18 mouse cellular contexts compared by ENCODE assay signal in genomic region chr10:80312586-80313504, GRCm38 (mm10). TPM values are rescaled to one million over a fixed set of nuclear protein-coding genes. Genes with fewer than 3 reads are reported as not detected.
DNase-seq lines count a peak whose midpoint lies in the region; ATAC-seq and TF ChIP-seq lines count a peak whose summit lies in the region.
"Had no signal": no experiment of that assay in that cellular context is flagged by ENCODE, and none has a peak within 500 bp of the region (broad histone marks: within the 10 kb centered on the region; RNA-seq: fewer than 3 reads in every experiment).

No protein-coding gene starts in this region.

- 74% methylated on average over 54 of the region's 54 CpGs for WGBS in forebrain, embryonic 10.5 days
- WGBS in forebrain, embryonic 15.5 days, result 72% methylated on average over 54 of the region's 54 CpGs

- ATAC-seq in forebrain, embryonic 15.5 days (replicated peaks), result no peak
- ATAC-seq: lung, postnatal 0 days had no signal

- TF ChIP-seq CTCF in E14TG2a.4 (conservative IDR thresholded peaks at IDR 0.05; ENCODE audit: low read length), result no peak

- DNase-seq in forebrain, embryonic 10.5 days (ENCODE audit: extremely low spot score, low spot score), result no peak
- DNase-seq in left cerebral cortex, postnatal 36 days (ENCODE audit: low spot score in 2 of 2), result peak; percentile 36
- DNase-seq in left cerebral cortex, adult 18-20 months (ENCODE audit: low spot score in 2 of 2), result no peak
- DNase-seq in cerebellum, postnatal 14 days, result peak; percentile 56 to 58
- DNase-seq in gastrocnemius, postnatal 36 days, result no peak
- DNase-seq in lung, postnatal 4 days, result no peak
- DNase-seq: embryo, embryonic 11 days; kidney, postnatal 25 days; layer of hippocampus, postnatal 36 days; midbrain, embryonic 14.5 days; right cerebral cortex, postnatal 25 days; thymus, postnatal 25 days had no signal

- H3K4me3 ChIP-seq in forebrain, embryonic 10.5 days, result peak overlapping the region; percentile 5; the same call in 1 of the 2 replicates
- no peak overlapping the region for H3K4me3 ChIP-seq in forebrain, embryonic 15.5 days
- peak overlapping the region; percentile 77 for H3K4me3 ChIP-seq in E14TG2a.4 (replicated peaks; ENCODE audit: low read length)
- H3K4me3 ChIP-seq: heart, adult 2 months had no signal

- H3K27ac ChIP-seq in forebrain, embryonic 10.5 days, result no peak overlapping the region
- no peak overlapping the region for H3K27ac ChIP-seq in forebrain, embryonic 15.5 days (replicated peaks)
- H3K27ac ChIP-seq: heart, adult 2 months had no signal

- no peak overlapping the region for H3K4me2 ChIP-seq in forebrain, embryonic 15.5 days (replicated peaks)
- H3K4me2 ChIP-seq: liver, embryonic 11.5 days had no signal

- H3K9me3 ChIP-seq in forebrain, embryonic 10.5 days, result no peaks in the 10 kb centered on the region; the same call in 1 of the 2 replicates
- no peaks in the 10 kb centered on the region for H3K9me3 ChIP-seq in forebrain, embryonic 15.5 days
- no peaks in the 10 kb centered on the region for H3K9me3 ChIP-seq in E14TG2a.4 (ENCODE audit: low read length)

- peaks cover 92% of the 10 kb centered on the region for H3K36me3 ChIP-seq in forebrain, embryonic 10.5 days (replicated peaks)
- H3K36me3 ChIP-seq in forebrain, embryonic 15.5 days, result peaks cover 98% of the 10 kb centered on the region
- H3K36me3 ChIP-seq in E14TG2a.4 (ENCODE audit: insufficient read depth, low read length), result peaks cover 7% of the 10 kb centered on the region

- peaks cover 53% of the 10 kb centered on the region for H3K4me1 ChIP-seq in forebrain, embryonic 10.5 days
- H3K4me1 ChIP-seq in forebrain, embryonic 15.5 days, result peaks cover 38% of the 10 kb centered on the region
- H3K4me1 ChIP-seq in E14TG2a.4 (replicated peaks; ENCODE audit: low read depth, low read length), result peaks cover 77% of the 10 kb centered on the region

- intact Hi-C loops in left cerebral cortex, postnatal 36 days (cut with DNase I), result no loop called here
- intact Hi-C loops in gastrocnemius, postnatal 36 days (cut with DNase I), result no loop called here

- H3K27me3 ChIP-seq in forebrain, embryonic 10.5 days (ENCODE audit: poor library complexity, severe bottlenecking), result peaks cover 80% of the 10 kb centered on the region
- no peaks in the 10 kb centered on the region for H3K27me3 ChIP-seq in forebrain, embryonic 15.5 days
- H3K27me3 ChIP-seq in E14TG2a.4 (ENCODE audit: insufficient read depth, low read length), result peaks cover 78% of the 10 kb centered on the region

- no peak overlapping the region for H3K9ac ChIP-seq in forebrain, embryonic 15.5 days (replicated peaks)

RNA-seq across cellular contexts. Expression of gene 2310011J03Rik, which starts 7.5 kb away (rescaled TPM):
- polyA plus RNA-seq in forebrain, embryonic 10.5 days (2016; fragmentation: Nextera tagmentation; extraction: Ambion mirVana), result 56.4 and 60.2 TPM in 2 replicates
- polyA plus RNA-seq in forebrain, embryonic 15.5 days (2015; fragmentation: Nextera tagmentation; extraction: Ambion mirVana), result 36.9 and 38.1 TPM in 2 replicates
- total RNA-seq in left cerebral cortex, postnatal 36 days (2021), result 10 to 100 TPM; 26.6 to 30.1 TPM
- total RNA-seq in left cerebral cortex, adult 18-20 months (2021), result 10 to 100 TPM; 25.1 to 28.5 TPM
- 1 to 10 TPM; 5.5 to 6.2 TPM for total RNA-seq in gastrocnemius, postnatal 36 days (2021)

RNA-seq across cellular contexts. Expression of gene Pcsk4, which starts 16.5 kb away (rescaled TPM):
- 5.7 and 6.7 TPM in 2 replicates for polyA plus RNA-seq in forebrain, embryonic 10.5 days (2016; fragmentation: Nextera tagmentation; extraction: Ambion mirVana)
- 2.5 and 2.6 TPM in 2 replicates for polyA plus RNA-seq in forebrain, embryonic 15.5 days (2015; fragmentation: Nextera tagmentation; extraction: Ambion mirVana)
- total RNA-seq in left cerebral cortex, postnatal 36 days (2021), result 1 to 10 TPM; 4.9 to 6.2 TPM
- total RNA-seq in left cerebral cortex, adult 18-20 months (2021), result 1 to 10 TPM; 4.8 to 6.9 TPM
- 1 to 10 TPM; 1.1 to 2.0 TPM for total RNA-seq in gastrocnemius, postnatal 36 days (2021)
- total RNA-seq: neutrophil, adult 5-6 weeks had no signal

RNA-seq across cellular contexts. Expression of gene Reep6, which starts 16.9 kb away (rescaled TPM):
- polyA plus RNA-seq in forebrain, embryonic 10.5 days (2016; fragmentation: Nextera tagmentation; extraction: Ambion mirVana), result 7.7 and 9.1 TPM in 2 replicates
- polyA plus RNA-seq in forebrain, embryonic 15.5 days (2015; fragmentation: Nextera tagmentation; extraction: Ambion mirVana), result 2.6 and 2.9 TPM in 2 replicates
- 10 to 100 TPM; 10.6 to 11.5 TPM for total RNA-seq in left cerebral cortex, postnatal 36 days (2021)
- total RNA-seq in left cerebral cortex, adult 18-20 months (2021), result 10 to 100 TPM; 13.4 to 13.5 TPM
- total RNA-seq in gastrocnemius, postnatal 36 days (2021), result 1 to 10 TPM; 1.3 to 1.5 TPM
- total RNA-seq: neutrophil, adult 5-6 weeks had no signal

RNA-seq across cellular contexts. Expression of gene Apc2, which starts 17.1 kb away (rescaled TPM):
- polyA plus RNA-seq in forebrain, embryonic 10.5 days (2016; fragmentation: Nextera tagmentation; extraction: Ambion mirVana), result 19.4 and 27.0 TPM in 2 replicates
- polyA plus RNA-seq in forebrain, embryonic 15.5 days (2015; fragmentation: Nextera tagmentation; extraction: Ambion mirVana), result 205 and 210 TPM in 2 replicates
- 100 to 1,000 TPM; 105 to 116 TPM for total RNA-seq in left cerebral cortex, postnatal 36 days (2021)
- total RNA-seq in left cerebral cortex, adult 18-20 months (2021), result 100 to 1,000 TPM; 106 to 109 TPM
- under 1 TPM; 0.54 to 0.57 TPM for total RNA-seq in gastrocnemius, postnatal 36 days (2021)

RNA-seq across cellular contexts. Expression of gene Rps15, which starts 20.6 kb away (rescaled TPM):
- 1,138 and 1,144 TPM in 2 replicates for polyA plus RNA-seq in forebrain, embryonic 10.5 days (2016; fragmentation: Nextera tagmentation; extraction: Ambion mirVana)
- 628 and 651 TPM in 2 replicates for polyA plus RNA-seq in forebrain, embryonic 15.5 days (2015; fragmentation: Nextera tagmentation; extraction: Ambion mirVana)
- 100 to 1,000 TPM; 799 to 946 TPM for total RNA-seq in left cerebral cortex, postnatal 36 days (2021)
- total RNA-seq in left cerebral cortex, adult 18-20 months (2021), result 1,000 to 10,000 TPM in 1 of 2 experiments, 100 to 1,000 TPM in 1; 965 to 1,061 TPM
- total RNA-seq in gastrocnemius, postnatal 36 days (2021), result 100 to 1,000 TPM; 529 to 644 TPM

Comparison
In these comparisons a context has a peak if more than half of its experiments do, and no peak if none do; other contexts are left out.
1. DNase-seq: peak in left cerebral cortex, postnatal 36 days (2 of 2) and cerebellum, postnatal 14 days (2 of 2); none in forebrain, embryonic 10.5 days (single experiment), left cerebral cortex, adult 18-20 months (0 of 2), gastrocnemius, postnatal 36 days (0 of 2) and lung, postnatal 4 days (0 of 2).
2. RNA of gene Reep6, which starts 16.9 kb away (total RNA-seq): 13.4 to 13.5 TPM in left cerebral cortex, adult 18-20 months and 10.6 to 11.5 TPM in left cerebral cortex, postnatal 36 days; 1.3 to 1.5 TPM in gastrocnemius, postnatal 36 days; every median in the first group is over 4 times any median in the second.